Mouse (Mus musculus) kidney, embryonic 14.5 days (tissue): ENCODE measurements around the gene Acadm. TPM values are rescaled to one million over a fixed set of nuclear protein-coding genes. Genes with fewer than 3 reads are reported as not detected.
A peak's percentile ranks its signal among the peaks of the same experiment; 100 is the strongest.

Source experiments
- ATAC-seq: fragments of 200-750 bp; cut with Nextera tagmentation; 2 replicates; pipeline ENCODE4 v1.8.0; 2017; ENCODE audit warnings: moderate number of reproducible peaks, mild to moderate bottlenecking, moderate TSS enrichment, moderate library complexity; ENCODE audit not compliant: low FRiP score, low TSS enrichment
- H3K27ac ChIP-seq: fragments of 300-500 bp; sonication (generic); 2 replicates; pipeline ENCODE4 v1.5.1; 2014; ENCODE audit warnings: low read depth, mild to moderate bottlenecking, low read length, moderate library complexity, mixed read lengths
- H3K27me3 ChIP-seq: fragments of 300-500 bp; sonication (generic); 2 replicates; pipeline ENCODE4 v1.6.1; 2014; ENCODE audit warnings: mild to moderate bottlenecking, low read length; ENCODE audit not compliant: control insufficient read depth, insufficient read depth
- H3K36me3 ChIP-seq: fragments of 300-500 bp; sonication (generic); 2 replicates; pipeline ENCODE4 v1.6.1; 2014; ENCODE audit warnings: low read length, mixed read lengths; ENCODE audit not compliant: control insufficient read depth, insufficient read depth
- H3K4me1 ChIP-seq: fragments of 300-500 bp; sonication (generic); 2 replicates; pipeline ENCODE4 v1.6.1; 2014; ENCODE audit warnings: low read length, mixed read lengths; ENCODE audit not compliant: control insufficient read depth, insufficient read depth
- H3K4me2 ChIP-seq: fragments of 300-500 bp; sonication (generic); replicated peaks from 2 replicates; pipeline ENCODE4 v1.6.1; 2014; ENCODE audit warnings: low read depth, mild to moderate bottlenecking, low read length
- H3K4me3 ChIP-seq: fragments of 300-500 bp; sonication (generic); 2 replicates; pipeline ENCODE4 v1.5.1; 2014; ENCODE audit warnings: mild to moderate bottlenecking, low read length
- H3K9ac ChIP-seq: fragments of 300-500 bp; sonication (generic); 2 replicates; pipeline ENCODE4 v1.6.1; 2014; ENCODE audit warnings: low read depth, mild to moderate bottlenecking, low read length, moderate library complexity
- H3K9me3 ChIP-seq: fragments of 300-500 bp; sonication (generic); 2 replicates; pipeline ENCODE4 v1.6.1; 2016; ENCODE audit warnings: low read length; ENCODE audit not compliant: control insufficient read depth
- WGBS: fragments of 180-500 bp; shearing (Covaris S2); extraction: QIAGEN DNeasy Blood & Tissue Kit; methylation state at CpG from one replicate; pipeline ENCODE4 v1.1.7; 2014; 5-methylcytosine and 5-hydroxymethylcytosine counted together
- polyA plus RNA-seq: library from polyadenylated mRNA; unstranded; fragments of >200 nt; fragmentation: Nextera tagmentation; extraction: Ambion mirVana; gene quantifications from 2 replicates; pipeline ENCODE4 v1.2.1, GENCODE M21; 2014

The Acadm gene
- polyA plus RNA-seq, 1 experiment from 2014 or later: 81.1 TPM

DNA sequence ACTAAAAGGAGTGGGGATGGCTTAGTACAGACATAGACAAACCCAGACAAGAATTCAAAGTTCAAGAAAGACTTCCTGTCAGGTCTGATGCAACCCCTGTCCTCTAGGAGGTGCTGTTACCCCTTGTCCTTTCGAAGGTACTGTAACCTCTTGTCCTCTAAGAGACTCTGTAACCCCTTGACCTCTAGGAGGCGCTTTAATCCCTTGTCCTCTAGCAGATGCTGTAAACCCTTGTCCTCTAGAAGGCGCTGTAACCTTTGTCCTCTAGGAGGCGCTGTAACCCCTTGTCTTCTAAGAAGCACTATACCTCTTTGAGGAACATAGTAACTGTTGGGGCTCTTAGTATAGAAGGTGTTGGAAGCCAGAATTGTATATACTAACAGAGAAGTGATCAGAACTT lies 24.1 kb upstream of the Acadm start:
- Histone ChIP-seq H3K27me3 (peaks cover 14% of the 10 kb centered on the region), H3K9ac (no peak overlapping the region), H3K27ac (no peak overlapping the region), H3K4me1 (no peaks in the 10 kb centered on the region), H3K4me3 (no peak overlapping the region), H3K9me3 (0 out of 2 replicates have a peak, but pooled peaks cover 2% of the 10 kb centered on the region), H3K36me3 (no peaks in the 10 kb centered on the region), H3K4me2 (no peak overlapping the region)
- no peak for ATAC-seq
- WGBS: 56% methylated on average over 4 of the region's 4 CpGs

DNA sequence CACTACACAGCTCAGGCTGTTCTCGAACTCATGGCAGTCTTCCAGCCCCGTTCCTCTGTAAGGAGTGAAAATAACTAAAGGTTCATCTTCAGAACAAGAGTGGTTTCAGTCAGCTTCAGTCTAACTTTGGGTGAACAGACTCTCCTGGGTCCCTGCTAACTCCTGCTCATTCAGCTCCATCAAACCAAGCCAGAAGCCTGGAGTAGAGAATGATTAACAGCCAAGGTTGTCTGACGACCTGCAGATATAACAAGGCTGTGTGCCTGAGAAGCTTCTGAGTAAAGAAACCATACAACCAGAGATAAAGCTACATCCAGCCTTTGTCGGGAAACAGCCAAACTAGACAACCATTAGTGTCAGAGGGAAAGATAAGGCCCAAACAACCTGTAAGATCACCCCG lies 23.0 kb upstream of the Acadm start:
- WGBS: 79% methylated on average over 5 of the region's 5 CpGs
- peaks cover 3% of the 10 kb centered on the region for H3K27me3 ChIP-seq

DNA sequence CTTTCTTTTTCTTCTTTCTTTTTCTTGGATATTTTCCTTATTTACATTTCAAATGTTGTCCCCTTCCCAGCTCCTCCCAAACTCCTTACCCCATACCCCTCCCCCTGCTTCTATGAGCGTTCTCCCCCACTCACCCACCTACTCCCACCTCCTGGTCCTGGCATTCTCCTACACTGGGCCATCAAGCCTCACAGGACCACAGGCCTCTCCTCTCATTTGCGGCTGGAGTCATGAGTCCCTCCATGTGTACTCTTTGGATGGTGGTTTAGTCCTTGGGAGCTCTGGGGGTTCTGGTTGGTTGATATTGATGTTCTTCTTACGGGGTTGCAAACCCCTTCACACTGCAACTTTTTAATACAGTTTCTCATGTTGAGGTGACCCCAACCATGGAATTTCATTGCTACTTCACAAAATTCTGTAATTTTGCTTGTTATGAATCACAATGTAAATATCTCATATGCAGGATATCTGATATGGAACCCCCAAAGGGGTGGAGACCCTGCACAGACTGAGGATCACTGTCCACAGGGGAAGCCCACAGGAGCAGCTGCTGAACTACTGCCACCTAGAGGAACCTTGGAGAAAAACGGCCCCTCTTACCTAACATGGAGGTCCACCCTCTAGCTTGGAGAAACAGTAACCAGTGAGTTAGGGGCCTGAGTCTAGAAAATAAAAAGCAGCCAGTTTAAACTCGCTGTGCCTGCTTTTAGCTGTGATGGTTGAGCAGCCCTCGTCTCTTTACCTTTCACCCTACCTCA lies 17.4 kb upstream of the Acadm start:
- H3K4me3 ChIP-seq: no peak overlapping the region
- peak; percentile 39; the same call in 1 of the 2 replicates for ATAC-seq
- no peaks in the 10 kb centered on the region for H3K36me3 ChIP-seq
- H3K4me1 ChIP-seq: no peaks in the 10 kb centered on the region
- H3K4me2 ChIP-seq: no peak overlapping the region
- H3K27me3 ChIP-seq: no peaks in the 10 kb centered on the region
- no peak overlapping the region for H3K9ac ChIP-seq
- H3K27ac ChIP-seq: no peak overlapping the region
- 0 out of 2 replicates have a peak, but pooled peaks cover 2% of the 10 kb centered on the region for H3K9me3 ChIP-seq
- 73% methylated on average over 6 of the region's 6 CpGs for WGBS

More for the DNA sequence above, 23.0 kb upstream of the Acadm start:
- H3K36me3 ChIP-seq: no peaks in the 10 kb centered on the region
- H3K27ac ChIP-seq: no peak overlapping the region
- no peak overlapping the region for H3K4me3 ChIP-seq
- H3K9ac ChIP-seq: no peak overlapping the region
- no peak for ATAC-seq
- H3K4me2 ChIP-seq: no peak overlapping the region
- 0 out of 2 replicates have a peak, but pooled peaks cover 2% of the 10 kb centered on the region for H3K9me3 ChIP-seq
- no peaks in the 10 kb centered on the region for H3K4me1 ChIP-seq

GRCm38 (mm10) chr3:153960884-153961283 lies 16.5 kb upstream of the Acadm start:
- H3K36me3 ChIP-seq: no peaks in the 10 kb centered on the region
- no peak overlapping the region for H3K9ac ChIP-seq
- no peak overlapping the region for H3K27ac ChIP-seq
- no peak overlapping the region for H3K4me3 ChIP-seq
- WGBS: 73% methylated on average over 2 of the region's 2 CpGs
- no peak overlapping the region for H3K4me2 ChIP-seq
- no peak for ATAC-seq
- 0 out of 2 replicates have a peak, but pooled peaks cover 2% of the 10 kb centered on the region for H3K9me3 ChIP-seq
- no peaks in the 10 kb centered on the region for H3K4me1 ChIP-seq
- no peaks in the 10 kb centered on the region for H3K27me3 ChIP-seq

GRCm38 (mm10) chr3:153959731-153960207 lies 15.3 kb upstream of the Acadm start:
- Histone ChIP-seq H3K4me2 (no peak overlapping the region), H3K4me3 (no peak overlapping the region), H3K4me1 (no peaks in the 10 kb centered on the region), H3K9ac (no peak overlapping the region), H3K27ac (no peak overlapping the region), H3K9me3 (0 out of 2 replicates have a peak, but pooled peaks cover 2% of the 10 kb centered on the region), H3K27me3 (no peaks in the 10 kb centered on the region), H3K36me3 (no peaks in the 10 kb centered on the region)
- no peak for ATAC-seq
- WGBS: 78% methylated on average over 9 of the region's 9 CpGs

GRCm38 (mm10) chr3:153959035-153959730 lies 14.8 kb upstream of the Acadm start:
- WGBS: 89% methylated on average over 1 of the region's 1 CpGs
- Histone ChIP-seq H3K4me2 (no peak overlapping the region), H3K4me1 (no peaks in the 10 kb centered on the region), H3K9me3 (0 out of 2 replicates have a peak, but pooled peaks cover under 1% of the 10 kb centered on the region), H3K27ac (no peak overlapping the region), H3K27me3 (no peaks in the 10 kb centered on the region), H3K36me3 (no peaks in the 10 kb centered on the region), H3K4me3 (no peak overlapping the region), H3K9ac (no peak overlapping the region)
- peak; percentile 44; the same call in 1 of the 2 replicates for ATAC-seq

DNA sequence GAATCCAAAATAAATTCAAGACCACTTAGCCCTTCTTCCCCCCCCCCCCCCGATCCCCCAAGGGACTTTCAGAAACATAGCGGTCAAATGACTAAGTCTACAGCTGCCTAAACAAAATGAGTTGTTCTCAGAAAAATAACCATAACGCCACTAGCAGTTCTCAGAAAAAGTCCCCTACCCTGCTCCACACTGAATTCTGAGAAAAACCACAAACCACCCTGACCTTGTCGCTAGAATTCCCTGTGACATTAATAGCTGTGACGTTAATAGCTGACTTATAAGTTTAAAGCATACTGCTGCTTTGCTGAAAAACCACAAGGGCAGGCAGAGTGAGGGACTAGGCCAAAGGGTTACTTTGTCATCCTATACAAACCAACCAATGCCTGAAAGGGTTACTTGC lies 13.5 kb upstream of the Acadm start:
- Histone ChIP-seq H3K4me1 (no peaks in the 10 kb centered on the region), H3K27ac (no peak overlapping the region), H3K9ac (no peak overlapping the region), H3K4me3 (no peak overlapping the region), H3K4me2 (no peak overlapping the region), H3K9me3 (no peaks in the 10 kb centered on the region), H3K27me3 (no peaks in the 10 kb centered on the region), H3K36me3 (no peaks in the 10 kb centered on the region)
- ATAC-seq: no peak
- WGBS: 87% methylated on average over 5 of the region's 5 CpGs

- no peak for ATAC-seq
- Histone ChIP-seq H3K9ac (no peak overlapping the region), H3K4me2 (no peak overlapping the region), H3K4me3 (no peak overlapping the region), H3K36me3 (no peaks in the 10 kb centered on the region), H3K27ac (no peak overlapping the region), H3K4me1 (peaks cover under 1% of the 10 kb centered on the region; the same call in 1 of the 2 replicates), H3K27me3 (no peaks in the 10 kb centered on the region), H3K9me3 (no peaks in the 10 kb centered on the region)
- WGBS: 67% methylated on average over 2 of the region's 2 CpGs
Observed at GRCm38 (mm10) chr3:153948176-153948575, 3.7 kb upstream of the Acadm start.

DNA sequence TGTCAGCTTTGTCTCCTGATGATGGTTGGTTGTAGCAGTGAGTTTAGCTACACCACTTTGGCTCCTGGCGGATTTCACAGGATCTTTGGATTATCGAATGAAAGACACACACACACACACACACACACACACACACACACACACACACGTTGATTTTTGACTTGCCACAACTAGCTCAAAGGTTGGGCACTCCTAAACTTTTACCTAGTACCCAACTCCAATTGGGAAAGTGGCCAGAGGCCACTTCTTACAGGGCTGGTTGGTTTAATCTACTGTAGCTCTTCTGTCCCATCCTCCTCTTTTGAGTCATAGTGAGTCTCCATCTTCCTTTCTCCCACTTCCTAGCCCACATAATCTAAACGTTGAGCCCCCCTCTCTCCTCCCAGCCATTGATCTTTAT lies 2.8 kb upstream of the Acadm start:
- H3K36me3 ChIP-seq: no peaks in the 10 kb centered on the region
- no peak overlapping the region for H3K4me3 ChIP-seq
- H3K9ac ChIP-seq: no peak overlapping the region
- no peak overlapping the region for H3K4me2 ChIP-seq
- H3K9me3 ChIP-seq: no peaks in the 10 kb centered on the region
- no peak overlapping the region for H3K27ac ChIP-seq
- no peaks in the 10 kb centered on the region for H3K27me3 ChIP-seq
- ATAC-seq: no peak
- 82% methylated on average over 4 of the region's 4 CpGs for WGBS
- peaks cover 6% of the 10 kb centered on the region for H3K4me1 ChIP-seq
